Mouse (Mus musculus) testis, postnatal 14 days (tissue): ENCODE results near the gene Rasal1.

ENCODE experiments used
- DNase-seq: peaks from one replicate; pipeline ENCODE4 v3.0.0; 2021; ENCODE audit warnings: low spot score

Rasal1 gene

GRCm38 (mm10) chr5:120725811-120726455 is 77.3 kb downstream of the Rasal1 start:
- DNase-seq: no peak
